Mouse (Mus musculus): ENCODE measurements around the gene Clstn2. TPM values are rescaled to one million over a fixed set of nuclear protein-coding genes. Genes with fewer than 3 reads are reported as not detected.

The Clstn2 gene
- polyA plus RNA-seq, 1 experiment from 2014 or later: 0.82 TPM

DNA sequence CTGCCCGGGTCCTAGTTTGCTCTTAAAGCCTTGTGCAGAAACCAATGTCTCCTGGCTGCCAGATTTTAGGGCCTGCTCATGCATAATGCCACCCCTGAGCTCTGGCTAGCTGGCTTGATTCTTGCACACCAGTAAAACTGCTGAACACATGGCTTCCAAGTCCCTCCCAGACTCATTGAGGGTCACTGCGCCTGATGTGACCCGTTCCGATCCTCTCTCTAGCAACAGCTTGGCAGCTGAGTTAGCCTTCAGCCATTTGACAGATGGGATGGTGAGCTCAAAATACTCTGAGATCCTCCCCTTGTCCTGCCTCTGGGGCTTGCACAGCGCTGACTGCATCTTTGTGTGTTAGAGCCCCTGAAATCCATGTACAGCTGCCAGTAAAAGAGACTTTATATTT is 430.5 kb downstream of the Clstn2 start:
- H3K9me3 ChIP-seq (ENCODE audit: control insufficient read depth, low read length): no peaks in the 10 kb centered on the region
- H3K4me2 ChIP-seq (replicated peaks; ENCODE audit: low read depth): no peak overlapping the region
- H3K9ac ChIP-seq (ENCODE audit: low read length): no peak overlapping the region
- no peaks in the 10 kb centered on the region for H3K4me1 ChIP-seq (replicated peaks; ENCODE audit: control insufficient read depth, insufficient read depth)
- DNase-seq (ENCODE audit: low spot score) (no peak), ATAC-seq (ENCODE audit: low FRiP score, low TSS enrichment) (no peak)
- H3K27ac ChIP-seq (replicated peaks): no peak overlapping the region
- TF ChIP-seq EP300 (optimal IDR thresholded peaks at IDR 0.05) (no peak), CTCF (IDR thresholded peaks at IDR 0.05; ENCODE audit: low read depth) (no peak)
- no peak overlapping the region for H3K4me3 ChIP-seq (ENCODE audit: low read depth, low read length)
- 61% methylated on average over 5 of the region's 5 CpGs for WGBS
- H3K36me3 ChIP-seq (ENCODE audit: control insufficient read depth, insufficient read depth, low read length): no peaks in the 10 kb centered on the region
- H3K27me3 ChIP-seq (ENCODE audit: control insufficient read depth, insufficient read depth, low read length): no peaks in the 10 kb centered on the region

DNA sequence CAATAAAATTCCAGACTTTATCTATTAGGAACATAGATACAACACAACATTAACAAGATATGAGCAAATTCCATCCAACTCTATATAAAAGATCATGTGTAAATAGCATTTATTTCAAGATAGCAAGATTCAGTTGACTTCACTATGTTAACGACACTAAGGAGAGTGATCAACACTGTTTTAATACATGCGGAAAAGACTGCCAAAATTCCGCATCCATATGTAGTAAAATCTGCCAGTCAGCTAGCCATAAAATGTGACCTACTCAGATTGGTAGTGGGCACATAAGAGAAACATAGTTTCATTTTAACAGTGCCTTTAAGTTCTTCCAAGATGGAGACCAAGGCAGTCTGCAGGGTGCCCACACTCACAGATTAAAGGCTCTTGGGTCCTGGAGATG is 434.0 kb downstream of the Clstn2 start:
- no peak for TF ChIP-seq EP300 (optimal IDR thresholded peaks at IDR 0.05)
- no peak for ATAC-seq (ENCODE audit: low FRiP score, low TSS enrichment)
- no peak overlapping the region for H3K4me3 ChIP-seq (ENCODE audit: low read depth, low read length)
- H3K9me3 ChIP-seq (ENCODE audit: control insufficient read depth, low read length): no peaks in the 10 kb centered on the region
- H3K4me1 ChIP-seq (replicated peaks; ENCODE audit: control insufficient read depth, insufficient read depth): no peaks in the 10 kb centered on the region
- H3K27ac ChIP-seq (replicated peaks): no peak overlapping the region
- 91% methylated on average over 3 of the region's 3 CpGs for WGBS
- no peak for DNase-seq (ENCODE audit: low spot score)
- H3K36me3 ChIP-seq (ENCODE audit: control insufficient read depth, insufficient read depth, low read length): no peaks in the 10 kb centered on the region
- H3K4me2 ChIP-seq (replicated peaks; ENCODE audit: low read depth): no peak overlapping the region
- H3K27me3 ChIP-seq (ENCODE audit: control insufficient read depth, insufficient read depth, low read length): no peaks in the 10 kb centered on the region
- H3K9ac ChIP-seq (ENCODE audit: low read length): no peak overlapping the region

DNA sequence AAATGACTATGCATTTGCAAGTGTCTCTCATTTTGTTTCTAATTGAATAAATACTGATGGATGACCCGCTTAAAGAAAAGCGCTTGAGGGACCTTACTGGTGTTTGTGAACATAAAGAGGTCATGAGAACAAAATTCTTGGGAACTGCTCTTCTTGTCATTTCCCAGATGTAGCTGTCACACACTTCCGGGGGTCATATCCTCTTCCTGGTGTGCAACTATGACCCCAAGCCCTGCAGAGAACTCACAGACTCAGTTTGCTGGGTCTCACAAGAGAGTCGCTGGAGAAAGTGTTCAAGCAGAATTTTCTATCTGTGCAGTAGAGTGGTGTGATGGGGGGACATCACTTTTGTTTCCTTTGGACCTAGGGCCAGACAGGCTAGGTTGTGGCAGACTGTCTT is 442.3 kb downstream of the Clstn2 start:
- ATAC-seq (ENCODE audit: low FRiP score, low TSS enrichment) (no peak), DNase-seq (ENCODE audit: low spot score) (no peak)
- Histone ChIP-seq H3K9me3 (ENCODE audit: control insufficient read depth, low read length) (no peaks in the 10 kb centered on the region), H3K4me2 (replicated peaks; ENCODE audit: low read depth) (no peak overlapping the region), H3K27me3 (ENCODE audit: control insufficient read depth, insufficient read depth, low read length) (no peaks in the 10 kb centered on the region), H3K4me3 (ENCODE audit: low read depth, low read length) (no peak overlapping the region), H3K36me3 (ENCODE audit: control insufficient read depth, insufficient read depth, low read length) (no peaks in the 10 kb centered on the region), H3K27ac (replicated peaks) (no peak overlapping the region), H3K4me1 (replicated peaks; ENCODE audit: control insufficient read depth, insufficient read depth) (no peaks in the 10 kb centered on the region), H3K9ac (ENCODE audit: low read length) (no peak overlapping the region)
- TF ChIP-seq CTCF (IDR thresholded peaks at IDR 0.05; ENCODE audit: low read depth) (no peak), EP300 (optimal IDR thresholded peaks at IDR 0.05) (no peak)
- WGBS: 61% methylated on average over 4 of the region's 4 CpGs

DNA sequence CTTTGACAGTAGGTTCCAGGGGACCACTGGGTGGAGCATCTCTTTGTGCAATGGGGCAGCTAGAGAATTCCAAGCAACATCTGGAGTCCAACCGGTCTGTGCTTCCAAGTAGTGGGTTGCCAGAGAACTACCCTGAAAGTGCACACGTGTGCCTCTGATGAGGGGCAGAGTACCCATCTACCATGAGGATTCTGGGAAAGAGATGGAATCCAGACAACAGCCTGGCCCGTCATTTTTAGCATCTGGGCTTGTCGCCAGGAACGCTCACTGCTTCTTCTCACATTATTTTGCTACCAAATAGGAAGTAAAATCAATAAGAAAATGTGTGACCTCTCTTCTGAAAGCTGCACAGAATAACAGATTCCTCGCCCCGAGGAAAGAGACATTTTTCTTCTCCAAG is 462.1 kb downstream of the Clstn2 start:
- Histone ChIP-seq H3K4me3 (ENCODE audit: low read depth, low read length) (no peak overlapping the region), H3K4me1 (replicated peaks; ENCODE audit: control insufficient read depth, insufficient read depth) (0 out of 2 replicates have a peak, but pooled peaks cover 2% of the 10 kb centered on the region), H3K4me2 (replicated peaks; ENCODE audit: low read depth) (no peak overlapping the region), H3K27ac (replicated peaks) (no peak overlapping the region), H3K27me3 (ENCODE audit: control insufficient read depth, insufficient read depth, low read length) (no peaks in the 10 kb centered on the region), H3K9me3 (ENCODE audit: control insufficient read depth, low read length) (no peaks in the 10 kb centered on the region), H3K9ac (ENCODE audit: low read length) (no peak overlapping the region), H3K36me3 (ENCODE audit: control insufficient read depth, insufficient read depth, low read length) (no peaks in the 10 kb centered on the region)
- no peak for ATAC-seq (ENCODE audit: low FRiP score, low TSS enrichment)
- 32% methylated on average over 7 of the region's 7 CpGs for WGBS
- TF ChIP-seq EP300 (optimal IDR thresholded peaks at IDR 0.05) (no peak), CTCF (IDR thresholded peaks at IDR 0.05; ENCODE audit: low read depth) (no peak)
- no peak for DNase-seq (ENCODE audit: low spot score)

DNA sequence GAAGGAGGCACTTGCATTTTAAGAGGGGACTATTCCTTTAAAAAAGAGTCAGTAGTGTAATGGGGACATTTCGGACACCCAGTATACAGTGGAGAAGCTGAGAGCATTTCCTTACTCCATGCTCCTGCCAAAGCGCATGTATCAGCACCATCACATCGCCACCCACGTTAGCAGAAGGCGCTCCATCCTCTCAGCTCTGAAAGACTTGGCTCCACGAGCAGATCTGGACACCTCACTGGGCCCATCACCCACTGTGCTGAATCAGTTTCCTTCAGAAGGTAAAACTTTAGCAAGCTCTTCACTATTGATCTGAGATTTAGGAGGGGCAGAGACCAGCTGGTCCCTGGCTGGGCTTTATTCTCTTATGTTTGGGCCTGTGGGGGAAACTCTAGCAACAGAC is 469.9 kb downstream of the Clstn2 start:
- H3K9ac ChIP-seq (ENCODE audit: low read length): no peak overlapping the region
- TF ChIP-seq CTCF (IDR thresholded peaks at IDR 0.05; ENCODE audit: low read depth) (no peak), EP300 (optimal IDR thresholded peaks at IDR 0.05) (no peak)
- H3K27ac ChIP-seq (replicated peaks): no peak overlapping the region
- ATAC-seq (ENCODE audit: low FRiP score, low TSS enrichment): no peak
- no peak for DNase-seq (ENCODE audit: low spot score)
- 88% methylated on average over 6 of the region's 6 CpGs for WGBS
- no peak overlapping the region for H3K4me3 ChIP-seq (ENCODE audit: low read depth, low read length)
- no peak overlapping the region for H3K4me2 ChIP-seq (replicated peaks; ENCODE audit: low read depth)
- no peaks in the 10 kb centered on the region for H3K27me3 ChIP-seq (ENCODE audit: control insufficient read depth, insufficient read depth, low read length)
- H3K4me1 ChIP-seq (replicated peaks; ENCODE audit: control insufficient read depth, insufficient read depth): no peaks in the 10 kb centered on the region
- H3K36me3 ChIP-seq (ENCODE audit: control insufficient read depth, insufficient read depth, low read length): no peaks in the 10 kb centered on the region
- H3K9me3 ChIP-seq (ENCODE audit: control insufficient read depth, low read length): no peaks in the 10 kb centered on the region

DNA sequence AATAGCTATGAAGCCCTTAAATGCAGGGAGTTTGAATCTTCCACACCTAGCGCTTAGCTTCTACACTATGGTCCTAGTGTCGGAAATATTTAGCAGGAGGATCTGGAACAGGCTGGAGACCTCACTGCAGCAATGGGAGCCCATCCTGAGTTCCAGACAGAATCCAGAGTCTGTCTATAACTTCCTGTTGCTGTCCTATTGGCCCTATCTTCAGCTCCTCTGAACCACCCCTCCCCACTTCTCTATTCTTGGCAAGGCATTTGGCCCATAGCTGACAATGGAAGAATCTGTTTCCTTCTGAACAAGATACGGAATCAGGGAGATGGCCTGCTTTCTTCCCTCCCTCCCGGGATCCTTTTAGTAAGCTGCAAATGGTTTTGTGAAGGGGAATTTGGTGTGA is 488.6 kb downstream of the Clstn2 start:
- no peak overlapping the region for H3K4me3 ChIP-seq (ENCODE audit: low read depth, low read length)
- H3K4me1 ChIP-seq (replicated peaks; ENCODE audit: control insufficient read depth, insufficient read depth): no peaks in the 10 kb centered on the region
- TF ChIP-seq CTCF (IDR thresholded peaks at IDR 0.05; ENCODE audit: low read depth) (no peak), EP300 (optimal IDR thresholded peaks at IDR 0.05) (no peak)
- H3K9me3 ChIP-seq (ENCODE audit: control insufficient read depth, low read length): no peaks in the 10 kb centered on the region
- H3K4me2 ChIP-seq (replicated peaks; ENCODE audit: low read depth): no peak overlapping the region
- 85% methylated on average over 4 of the region's 4 CpGs for WGBS
- ATAC-seq (ENCODE audit: low FRiP score, low TSS enrichment) (no peak), DNase-seq (ENCODE audit: low spot score) (no peak)
- no peak overlapping the region for H3K27ac ChIP-seq (replicated peaks)
- no peaks in the 10 kb centered on the region for H3K36me3 ChIP-seq (ENCODE audit: control insufficient read depth, insufficient read depth, low read length)
- H3K9ac ChIP-seq (ENCODE audit: low read length): no peak overlapping the region
- no peaks in the 10 kb centered on the region for H3K27me3 ChIP-seq (ENCODE audit: control insufficient read depth, insufficient read depth, low read length)

Measured in stomach, postnatal 0 days (tissue).